Mouse (Mus musculus) erythroblast, adult 5-6 weeks (primary cell): ENCODE results near the gene Tbl1xr1. TPM values are rescaled to one million over a fixed set of nuclear protein-coding genes. Genes with fewer than 3 reads are reported as not detected.

Experiments used
- ATAC-seq: replicated peaks from 2 replicates; pipeline ENCODE4 v1.8.0; 2016; ENCODE audit warnings: moderate number of reproducible peaks, mild to moderate bottlenecking, moderate TSS enrichment, inconsistent platforms; ENCODE audit not compliant: poor library complexity, low FRiP score, severe bottlenecking
- total RNA-seq, 2 experiments: library from RNA; stranded (forward) in 1 of 2; stranded (reverse) in 1 of 2; fragments of 150-400 nt in 1 of 2; fragments of 200-764, 138-1000 nt in 1 of 2; gene quantifications; 2 replicates each; pipeline versions ENCODE4 v1.2.3 to v1.2.4; 2015 to 2017; ENCODE audit warnings: low replicate concordance in 2 of 2

The Tbl1xr1 gene
- total RNA-seq (2015; ENCODE audit: low replicate concordance), result 22.3 and 24.0 TPM in 2 replicates
- 15.9 and 19.8 TPM in 2 replicates for total RNA-seq (2017; ENCODE audit: low replicate concordance)

DNA sequence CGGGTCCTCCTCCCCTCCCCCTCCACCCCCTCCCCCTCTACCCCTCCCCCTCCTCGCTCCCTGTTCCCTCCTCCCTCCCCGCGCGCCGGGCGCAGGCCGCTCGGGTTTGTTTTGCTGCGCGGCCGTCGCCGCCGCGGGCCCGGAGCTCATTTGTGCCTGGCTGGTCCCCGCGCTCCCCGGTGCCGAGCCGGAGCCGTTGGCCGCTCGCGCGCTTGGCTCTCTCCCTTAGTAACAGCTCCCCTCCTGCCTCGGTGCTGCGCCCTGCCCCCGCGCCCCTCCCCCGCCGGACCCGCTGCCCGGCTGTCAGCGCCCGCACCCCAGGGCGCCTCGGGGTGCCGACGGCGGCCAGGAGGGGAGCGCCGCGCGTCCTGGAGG is at the start of gene Tbl1xr1:
Gene Tbl1xr1 (plus strand): TSS at position 92 of the 375 bp plus-strand sequence.
- ATAC-seq, result no peak

DNA sequence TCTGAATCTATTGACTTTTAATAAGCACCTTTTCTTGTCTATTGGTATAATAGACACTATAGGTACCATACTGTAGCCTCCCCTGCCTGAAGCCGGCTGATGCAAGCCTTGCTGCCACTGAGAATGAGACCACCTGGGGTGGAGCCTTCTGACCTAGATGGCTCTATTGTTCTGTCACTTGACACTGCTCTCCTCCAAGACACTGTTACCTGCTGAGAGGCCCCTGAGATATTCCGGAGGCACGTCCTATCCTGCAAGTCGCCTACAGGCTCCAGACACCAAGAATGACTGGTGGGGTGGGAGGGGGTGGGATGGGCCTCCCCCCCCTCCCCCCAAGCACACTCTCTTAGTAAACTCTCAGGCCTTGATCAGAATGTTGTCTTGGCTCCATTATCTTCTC is 38.4 kb upstream of the Tbl1xr1 start:
- ATAC-seq, result no peak

DNA sequence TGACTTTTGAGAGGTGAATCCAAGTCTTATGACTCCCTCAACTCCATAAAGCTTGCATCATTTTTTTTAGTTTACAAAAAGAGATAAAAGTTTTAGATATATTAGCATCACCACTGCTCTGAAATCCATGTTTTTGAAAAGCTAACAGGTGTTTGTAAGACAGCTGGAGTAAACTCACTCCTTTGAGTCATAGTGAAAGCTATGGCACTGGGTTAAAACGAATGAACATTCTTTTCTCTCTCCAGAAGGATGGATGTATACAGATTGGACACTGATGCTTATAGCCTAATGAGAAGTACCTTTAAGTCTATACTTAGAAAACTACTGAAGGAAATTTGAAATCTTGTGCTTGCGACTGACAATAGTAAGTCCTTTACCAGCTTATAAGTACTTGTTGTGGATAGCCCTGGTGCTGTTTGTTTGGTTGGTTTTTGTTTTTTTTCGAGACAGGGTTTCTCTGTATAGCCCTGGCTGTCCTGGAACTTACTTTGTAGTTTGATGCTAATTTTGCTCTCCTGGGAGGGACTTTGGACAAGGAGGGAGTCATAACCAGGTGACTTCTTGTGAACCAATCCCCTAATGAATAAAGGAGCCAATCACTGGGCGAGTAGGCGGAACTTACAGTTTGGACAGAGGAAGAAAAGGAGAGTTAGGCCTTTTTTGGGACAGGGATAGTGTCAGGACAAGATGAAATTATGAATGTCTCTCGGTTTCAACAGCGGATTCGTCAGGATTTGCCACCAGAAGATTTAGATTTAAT is 37.2 kb upstream of the Tbl1xr1 start:
- ATAC-seq, result no peak

DNA sequence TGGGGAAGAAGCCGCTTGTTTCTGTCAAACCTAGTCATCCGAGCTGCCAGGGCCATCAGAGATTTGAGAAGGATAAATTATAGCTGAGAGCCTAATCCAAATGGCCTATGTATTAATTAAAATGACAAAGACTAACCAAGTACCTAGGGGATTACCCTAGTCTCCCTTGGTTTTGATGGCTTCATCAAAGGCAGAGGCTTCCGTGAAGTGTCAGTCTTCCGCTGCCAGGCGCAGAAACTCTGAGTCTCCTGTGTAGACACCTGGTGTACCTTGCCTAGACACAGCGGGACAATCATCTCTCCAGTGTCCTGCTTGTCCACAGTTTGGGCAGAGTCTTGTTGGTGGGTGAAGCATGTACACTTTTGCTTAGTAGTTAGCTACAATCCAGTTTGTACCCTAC is 35.8 kb upstream of the Tbl1xr1 start:
- ATAC-seq, result no peak

DNA sequence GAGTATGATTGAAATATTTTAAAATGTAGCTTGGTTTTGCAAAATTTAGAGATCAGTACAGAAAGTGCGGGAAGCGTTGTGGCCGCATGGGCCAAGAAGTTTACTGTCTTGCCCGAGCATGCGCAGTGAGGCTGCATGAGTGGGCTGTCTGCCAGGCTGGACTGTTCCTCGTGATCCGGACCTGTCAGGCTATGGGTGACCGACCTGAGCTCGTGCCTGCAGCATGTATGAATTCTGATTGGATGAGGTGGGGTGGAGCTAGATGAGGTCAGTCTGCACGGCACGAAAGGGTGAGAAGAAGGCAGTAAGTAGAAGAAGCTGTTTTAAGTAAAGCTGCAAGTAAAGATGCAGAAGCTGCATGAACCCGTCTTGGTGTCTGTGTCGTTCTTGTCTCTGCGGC is 29.2 kb upstream of the Tbl1xr1 start:
- ATAC-seq, result no peak

DNA sequence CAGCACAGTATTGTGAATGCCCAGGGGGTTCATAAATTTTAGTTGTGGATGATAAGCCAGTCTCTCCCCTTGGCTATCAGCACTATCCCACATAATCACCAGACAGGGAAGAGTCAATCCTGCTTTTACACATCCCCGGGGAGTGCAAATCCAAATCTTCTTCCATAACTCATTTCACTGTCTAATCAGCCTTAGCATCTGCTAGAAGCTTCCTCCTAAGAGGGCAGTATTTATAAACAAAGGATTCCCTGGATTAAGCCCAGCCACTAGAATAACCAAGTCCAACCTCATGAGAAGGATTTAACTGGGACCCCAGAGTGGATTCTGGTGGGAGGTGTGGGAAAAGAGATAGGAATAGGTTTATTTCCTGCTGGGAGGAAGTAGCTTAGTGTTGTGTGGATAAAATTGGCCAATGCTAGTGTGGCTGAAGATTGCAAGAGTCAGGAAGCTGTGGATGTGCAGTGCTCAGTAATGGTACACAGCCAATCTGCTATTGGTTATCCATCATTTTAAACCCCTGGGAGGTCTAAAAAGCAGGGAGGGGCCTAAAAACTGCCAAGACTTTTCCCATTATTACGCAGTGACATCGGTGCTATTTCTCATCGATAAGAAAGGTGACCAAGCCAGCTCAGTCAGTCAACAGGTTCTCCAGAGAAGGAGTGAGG is 19.7 kb upstream of the Tbl1xr1 start:
- no peak for ATAC-seq

GRCm38 (mm10) chr3:22058206-22058804 is 18.1 kb upstream of the Tbl1xr1 start:
- no peak for ATAC-seq

DNA sequence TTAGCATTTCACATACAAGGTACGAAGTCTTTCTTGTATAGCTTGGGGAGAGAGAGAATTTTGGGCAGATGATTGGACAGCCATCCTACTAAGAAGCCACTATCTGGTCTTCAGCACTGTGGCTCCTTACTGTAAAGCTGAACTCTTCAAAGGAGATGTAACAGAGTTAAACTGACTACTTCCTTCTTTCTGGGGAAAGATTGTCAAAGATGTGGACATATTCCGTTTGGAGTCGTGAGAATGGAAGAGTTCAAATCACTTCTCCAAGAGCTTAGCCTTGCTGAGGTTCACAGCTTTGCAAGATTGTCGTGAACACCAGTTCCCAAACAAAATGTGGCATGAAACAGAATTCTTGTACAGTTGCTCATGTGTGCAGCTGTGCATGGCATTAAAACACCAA is 15.3 kb upstream of the Tbl1xr1 start:
- ATAC-seq, result no peak

- no peak for ATAC-seq
Measured at GRCm38 (mm10) chr3:22068621-22069020, 7.8 kb upstream of the Tbl1xr1 start.

DNA sequence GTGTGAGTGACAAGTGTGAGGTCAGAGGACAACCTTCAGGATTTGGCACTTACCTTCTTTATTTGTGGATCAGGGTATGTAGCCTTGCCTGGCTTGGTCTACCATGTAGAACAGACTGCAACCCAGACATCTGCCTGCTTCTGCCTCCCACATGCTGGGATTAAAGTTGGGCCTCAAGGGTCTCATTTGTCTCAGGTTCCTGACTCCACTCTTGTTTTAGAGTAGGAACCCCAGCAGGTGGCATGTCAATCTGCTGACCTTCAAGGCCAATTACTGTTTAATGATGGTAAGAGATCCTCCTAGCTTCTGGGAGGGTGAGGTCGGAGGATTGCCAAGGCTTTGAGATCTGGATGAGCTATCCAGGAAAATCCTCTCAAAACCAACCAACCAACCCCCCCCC is 2.5 kb upstream of the Tbl1xr1 start:
- ATAC-seq, result no peak

- ATAC-seq, result peak; percentile 74
Measured at GRCm38 (mm10) chr3:22074591-22075294, 1.7 kb upstream of the Tbl1xr1 start.

- ATAC-seq, result peak; percentile 19; the same call in 1 of the 2 replicates
Measured at GRCm38 (mm10) chr3:22075517-22075886, 950 bp upstream of the Tbl1xr1 start.

- ATAC-seq, result peak; percentile 52
Measured at GRCm38 (mm10) chr3:22075887-22076560, 428 bp upstream of the Tbl1xr1 start.

DNA sequence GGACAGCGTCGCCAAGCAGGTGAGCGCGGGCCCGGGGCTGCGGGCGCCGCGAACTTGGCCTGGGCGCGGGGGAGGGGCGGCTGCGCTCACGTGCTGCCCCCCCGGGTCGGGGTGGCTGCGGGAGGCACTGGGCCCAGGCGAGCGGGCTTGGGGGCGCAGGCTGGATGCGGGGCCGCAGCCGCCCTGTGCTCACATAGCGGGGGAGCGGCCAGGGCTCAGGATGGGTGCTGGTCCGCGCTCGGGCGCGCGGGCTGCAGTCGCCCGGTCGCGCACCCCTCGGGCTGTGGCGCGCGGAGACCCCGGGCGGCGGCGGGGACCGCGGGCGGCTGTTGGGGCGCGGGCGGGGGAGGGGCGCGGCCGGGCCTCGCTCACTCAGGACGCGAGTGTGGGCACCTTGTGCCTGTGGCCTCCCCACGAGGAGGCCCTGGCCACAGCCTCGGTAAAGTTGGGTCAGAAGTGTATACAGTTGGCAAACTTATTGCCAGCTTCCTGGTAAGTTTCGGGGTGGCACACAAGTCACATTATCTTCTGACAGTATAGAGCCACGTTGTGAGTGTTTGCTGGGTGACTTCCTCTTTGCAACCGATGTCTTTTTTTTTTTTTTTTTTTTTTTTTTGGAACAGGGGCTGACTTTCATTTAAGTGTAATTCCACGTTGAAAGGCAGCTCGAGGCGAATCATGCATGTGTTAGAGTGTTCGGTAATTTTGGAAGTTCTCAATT is 644 bp downstream of the Tbl1xr1 start:
- ATAC-seq, result no peak

GRCm38 (mm10) chr3:22077657-22078475 is 1.4 kb downstream of the Tbl1xr1 start:
- no peak for ATAC-seq

GRCm38 (mm10) chr3:22078529-22078928 is 2.1 kb downstream of the Tbl1xr1 start:
- ATAC-seq, result no peak

GRCm38 (mm10) chr3:22081869-22082268 is 5.4 kb downstream of the Tbl1xr1 start:
- no peak for ATAC-seq

DNA sequence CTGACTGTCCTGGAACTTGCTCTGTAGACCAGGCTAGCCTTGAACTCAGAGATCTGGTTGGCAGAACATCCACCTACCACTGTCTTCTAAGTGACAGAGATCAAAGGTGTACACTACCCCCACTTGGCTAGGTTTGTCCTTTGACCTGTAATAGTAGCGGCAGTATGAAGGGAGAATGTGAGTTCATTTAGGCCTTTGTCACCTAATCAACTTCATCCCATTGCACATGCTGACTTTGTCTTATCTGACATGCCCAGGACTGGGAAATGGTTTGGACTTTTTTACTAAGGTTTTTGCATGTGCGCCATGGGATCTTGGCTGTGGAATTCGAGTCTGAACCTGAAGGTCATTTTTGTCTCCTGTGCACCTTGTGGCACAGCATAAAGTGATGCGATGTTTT is 6.4 kb downstream of the Tbl1xr1 start:
- peak; percentile 32; the same call in 1 of the 2 replicates for ATAC-seq
